Mouse (Mus musculus) CH12.LX (cell line): ENCODE results near the gene Uqcc3.

Experiments used
- CTCF ChIP-seq, 2 experiments: IDR thresholded peaks in 1 of 2; conservative IDR thresholded peaks in 1 of 2; 2 replicates each; pipeline ENCODE4 v1.5.1; 2011 to 2012; ENCODE audit warnings: low read depth in 2 of 2, low read length in 2 of 2, improper control_type of control experiment in 1 of 2, inconsistent platforms in 1 of 2, mild to moderate bottlenecking in 1 of 2, moderate library complexity in 1 of 2
- E2F4 ChIP-seq: IDR thresholded peaks from 2 replicates; pipeline ENCODE4 v1.6.1; 2011; ENCODE audit warnings: low read depth, low read length, improper control_type of control experiment; ENCODE audit not compliant: insufficient replicate concordance
- ELF1 ChIP-seq: IDR thresholded peaks from 2 replicates; pipeline ENCODE4 v1.6.1; 2014; ENCODE audit warnings: low read depth, mild to moderate bottlenecking, inconsistent platforms, low read length, improper control_type of control experiment
- EP300 ChIP-seq: IDR thresholded peaks from 2 replicates; pipeline ENCODE4 v1.6.1; 2011; ENCODE audit warnings: low read length, improper control_type of control experiment
- MAFK ChIP-seq: IDR thresholded peaks from 2 replicates; pipeline ENCODE4 v1.6.1; 2011; ENCODE audit warnings: low read length, improper control_type of control experiment; ENCODE audit not compliant: insufficient replicate concordance
- MEF2A ChIP-seq: IDR thresholded peaks from 2 replicates; pipeline ENCODE4 v1.6.1; 2014; ENCODE audit warnings: low read depth, mild to moderate bottlenecking, inconsistent platforms, low read length, improper control_type of control experiment, borderline replicate concordance
- POLR2A ChIP-seq: IDR thresholded peaks from 2 replicates; pipeline ENCODE4 v1.6.1; 2011; ENCODE audit warnings: low read depth, mild to moderate bottlenecking, improper control_type of control experiment, low read length
- POLR2AphosphoS2 ChIP-seq: IDR thresholded peaks from 2 replicates; pipeline ENCODE4 v1.6.1; 2011; ENCODE audit warnings: low read depth, low read length, improper control_type of control experiment
- SIN3A ChIP-seq: IDR thresholded peaks from 2 replicates; pipeline ENCODE4 v1.6.1; 2012; ENCODE audit warnings: low read length, improper control_type of control experiment, inconsistent platforms
- TBP ChIP-seq: conservative IDR thresholded peaks from 2 replicates; pipeline ENCODE4 v1.6.1; 2011; ENCODE audit warnings: low read depth, low read length, improper control_type of control experiment
- ZNF384 ChIP-seq: IDR thresholded peaks from 2 replicates; pipeline ENCODE4 v1.6.1; 2012; ENCODE audit warnings: low read depth, low read length, improper control_type of control experiment, inconsistent platforms

- TF ChIP-seq ZNF384 (no peak), POLR2A (no peak), MEF2A (no peak), TBP (no peak), ELF1 (no peak), POLR2AphosphoS2 (no peak), SIN3A (no peak; the same call in 1 of the 2 replicates), CTCF (conservative IDR thresholded peaks at IDR 0.05 in 1 of 2, IDR thresholded peaks at IDR 0.05 in 1 of 2; ENCODE audit: low read depth in 2 of 2, low read length in 2 of 2) (no peak), MAFK (no peak), E2F4 (no peak), EP300 (no peak)
Measured at GRCm38 (mm10) chr19:8872266-8872840, 8.4 kb downstream of the Uqcc3 start.
